Mouse (Mus musculus) spleen, adult 2 months (tissue): ENCODE measurements around the gene Zp3. TPM values are rescaled to one million over a fixed set of nuclear protein-coding genes. Genes with fewer than 3 reads are reported as not detected.
A peak's percentile ranks its signal among the peaks of the same experiment; 100 is the strongest.

Experiments used
- DNase-seq, 2 experiments: peaks; one replicate each; pipeline versions ENCODE4 v3.0.0 to v3.0.0-alpha.2; 2012 to 2021; ENCODE audit warnings: low spot score in 2 of 2, low read depth in 1 of 2
- H3K27ac ChIP-seq: fragments of 200-500 bp; 2 replicates; pipeline ENCODE4 v1.5.1; 2012; ENCODE audit warnings: low read length, inconsistent platforms; ENCODE audit not compliant: insufficient read depth
- H3K27me3 ChIP-seq: fragments of 200-500 bp; 2 replicates; pipeline ENCODE4 v1.6.1; 2012; ENCODE audit warnings: mild to moderate bottlenecking, moderate library complexity, low read length, inconsistent platforms; ENCODE audit not compliant: control insufficient read depth, insufficient read depth
- H3K36me3 ChIP-seq: fragments of 200-500 bp; 2 replicates; pipeline ENCODE4 v1.6.1; 2012; ENCODE audit warnings: mild to moderate bottlenecking, low read length, inconsistent platforms; ENCODE audit not compliant: control insufficient read depth, insufficient read depth
- H3K4me1 ChIP-seq: fragments of 200-500 bp; 2 replicates; pipeline ENCODE4 v1.6.1; 2011; ENCODE audit warnings: inconsistent platforms; ENCODE audit not compliant: control insufficient read depth, insufficient read depth, insufficient read length
- H3K4me3 ChIP-seq: fragments of 200-500 bp; 2 replicates; pipeline ENCODE4 v1.5.1; 2011; ENCODE audit warnings: mild to moderate bottlenecking, inconsistent platforms; ENCODE audit not compliant: insufficient read depth, insufficient read length; ENCODE audit errors: extremely low read depth
- CTCF ChIP-seq: fragments of 200-500 bp; IDR thresholded peaks from 2 replicates; pipeline ENCODE4 v1.5.1; 2011; ENCODE audit warnings: mild to moderate bottlenecking, inconsistent platforms; ENCODE audit not compliant: insufficient read depth, insufficient read length, insufficient replicate concordance; ENCODE audit errors: extremely low read depth
- POLR2A ChIP-seq: fragments of 200-500 bp; IDR thresholded peaks from 2 replicates; pipeline ENCODE4 v1.6.1; 2011; ENCODE audit warnings: low read depth, low read length, inconsistent platforms
- WGBS: fragments of 180-500 bp; shearing (Covaris S2); methylation state at CpG from one replicate; pipeline ENCODE4 v1.1.7; 2018; 5-methylcytosine and 5-hydroxymethylcytosine counted together
- polyA plus RNA-seq: library from polyadenylated mRNA; depleted of rRNA; stranded (reverse); fragments of >200 nt; gene quantifications from 2 replicates; pipeline ENCODE4 v1.2.3, GENCODE M21; 2012; rRNA removed

Zp3 gene
- polyA plus RNA-seq: not detected in 2 replicates

DNA sequence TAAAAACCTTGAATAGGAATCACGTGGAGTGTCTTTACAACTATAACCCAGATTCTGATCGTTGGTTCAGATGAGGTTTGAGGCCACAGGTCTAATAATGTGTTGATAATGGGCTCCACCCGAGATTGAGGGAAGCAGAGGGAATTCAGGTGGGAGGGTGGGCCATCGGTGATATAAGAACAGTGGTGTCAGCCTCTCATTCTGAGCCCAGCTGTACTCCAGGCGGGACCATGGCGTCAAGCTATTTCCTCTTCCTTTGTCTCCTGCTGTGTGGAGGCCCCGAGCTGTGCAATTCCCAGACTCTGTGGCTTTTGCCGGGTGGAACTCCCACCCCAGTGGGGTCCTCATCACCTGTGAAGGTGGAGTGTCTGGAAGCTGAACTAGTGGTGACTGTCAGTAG lies at the start of gene Zp3:
Gene Zp3, plus strand, starts transcription at position 196 of the 400 bp plus-strand sequence.
- Histone ChIP-seq H3K4me3 (no peak within 1 kb of the TSS), H3K4me1 (no peaks in the 10 kb centered on the region), H3K36me3 (no peaks in the 10 kb centered on the region), H3K27ac (no peak within 1 kb of the TSS), H3K27me3 (no peaks in the 10 kb centered on the region)
- no peak for TF ChIP-seq CTCF
- TF ChIP-seq POLR2A: no peak
- DNase-seq: no peak
- WGBS: 72% methylated on average over 8 of the region's 8 CpGs

DNA sequence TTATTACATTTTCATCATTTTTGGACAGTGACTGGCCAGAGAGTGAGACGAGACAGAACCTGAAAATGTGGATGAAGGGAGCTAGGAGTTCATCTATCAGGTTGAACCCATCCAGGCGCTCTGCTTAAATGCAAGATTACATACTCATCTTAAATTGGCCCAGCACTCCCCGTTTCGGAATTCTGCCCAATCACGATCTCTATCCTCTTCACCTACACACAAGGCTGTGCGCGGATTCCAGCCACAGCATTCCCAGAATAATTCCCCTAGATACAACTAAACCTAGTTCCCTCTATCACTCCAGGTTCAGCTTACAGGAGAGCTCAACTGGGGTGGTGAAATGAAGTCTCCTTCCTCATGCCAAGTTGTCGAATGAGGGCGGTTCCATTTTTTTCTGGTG lies 48.4 kb upstream of the Zp3 start:
- DNase-seq: no peak
- peaks cover 8% of the 10 kb centered on the region; the same call in 1 of the 2 replicates for H3K4me1 ChIP-seq
- TF ChIP-seq POLR2A (no peak), CTCF (no peak)
- H3K4me3 ChIP-seq: no peak overlapping the region
- 87% methylated on average over 9 of the region's 9 CpGs for WGBS
- H3K36me3 ChIP-seq: peaks cover 14% of the 10 kb centered on the region
- no peaks in the 10 kb centered on the region for H3K27me3 ChIP-seq
- H3K27ac ChIP-seq: no peak overlapping the region

DNA sequence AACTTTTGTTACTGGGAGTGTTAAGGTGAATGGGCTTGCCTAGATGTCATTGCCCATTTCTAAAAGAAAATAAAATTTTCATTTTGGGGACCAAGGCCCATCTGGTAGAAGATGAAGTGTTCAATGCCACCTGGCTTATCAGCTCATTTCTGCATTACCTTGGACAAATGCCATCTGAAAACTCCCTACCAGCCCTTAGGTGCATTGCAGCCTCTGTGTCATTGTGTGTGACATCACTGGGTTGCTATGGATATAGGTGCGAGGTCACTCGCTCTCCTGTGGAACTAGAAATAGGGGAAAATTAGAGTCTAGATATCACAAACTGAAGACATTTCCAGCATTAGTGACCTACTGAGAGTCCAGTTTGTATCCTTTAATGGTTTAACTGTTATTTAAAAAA lies 47.5 kb upstream of the Zp3 start:
- no peak for DNase-seq
- 76% methylated on average over 2 of the region's 2 CpGs for WGBS
- no peaks in the 10 kb centered on the region for H3K27me3 ChIP-seq
- peaks cover 14% of the 10 kb centered on the region for H3K36me3 ChIP-seq
- H3K4me3 ChIP-seq: no peak overlapping the region
- H3K4me1 ChIP-seq: peaks cover 8% of the 10 kb centered on the region; the same call in 1 of the 2 replicates
- TF ChIP-seq POLR2A: no peak
- no peak for TF ChIP-seq CTCF
- no peak overlapping the region for H3K27ac ChIP-seq

DNA sequence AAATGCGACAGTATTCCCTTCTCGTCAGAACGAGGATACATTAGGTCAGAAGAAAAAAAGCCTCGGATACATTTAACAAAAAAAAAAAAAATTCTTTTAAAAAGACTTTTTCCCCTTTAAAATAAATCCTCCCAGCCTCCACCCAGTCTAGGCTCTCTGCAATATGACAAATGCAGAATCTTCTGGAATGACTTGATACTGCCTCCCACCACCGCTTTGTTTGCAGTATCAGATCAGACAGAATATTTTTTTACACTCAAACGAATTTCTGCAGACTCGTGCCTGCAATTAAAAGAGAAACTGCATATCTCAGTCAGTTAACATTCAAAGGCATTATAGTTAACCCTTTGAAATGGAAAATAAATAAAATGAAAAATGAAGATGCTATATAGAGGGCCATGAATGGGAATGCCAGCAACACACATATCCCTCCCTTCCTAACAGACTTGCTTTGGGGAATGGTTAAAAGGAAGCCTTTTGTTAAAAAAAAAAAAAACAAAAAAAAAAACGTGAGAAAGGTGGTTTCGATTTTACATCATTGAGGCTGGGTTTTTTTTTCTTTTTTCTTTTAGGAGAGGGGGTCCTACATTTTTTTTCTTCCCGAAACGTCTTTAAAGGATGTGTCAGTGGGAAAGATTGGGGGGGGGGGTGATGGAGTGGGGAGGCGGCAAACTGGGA lies 46.5 kb upstream of the Zp3 start:
- Histone ChIP-seq H3K27ac (peak overlapping the region; percentile 94), H3K27me3 (no peaks in the 10 kb centered on the region), H3K36me3 (peaks cover 14% of the 10 kb centered on the region), H3K4me3 (peak overlapping the region; percentile 87), H3K4me1 (peaks cover 8% of the 10 kb centered on the region; the same call in 1 of the 2 replicates)
- no peak for DNase-seq
- TF ChIP-seq POLR2A: no peak
- no peak for TF ChIP-seq CTCF
- 11% methylated on average over 12 of the region's 12 CpGs for WGBS

DNA sequence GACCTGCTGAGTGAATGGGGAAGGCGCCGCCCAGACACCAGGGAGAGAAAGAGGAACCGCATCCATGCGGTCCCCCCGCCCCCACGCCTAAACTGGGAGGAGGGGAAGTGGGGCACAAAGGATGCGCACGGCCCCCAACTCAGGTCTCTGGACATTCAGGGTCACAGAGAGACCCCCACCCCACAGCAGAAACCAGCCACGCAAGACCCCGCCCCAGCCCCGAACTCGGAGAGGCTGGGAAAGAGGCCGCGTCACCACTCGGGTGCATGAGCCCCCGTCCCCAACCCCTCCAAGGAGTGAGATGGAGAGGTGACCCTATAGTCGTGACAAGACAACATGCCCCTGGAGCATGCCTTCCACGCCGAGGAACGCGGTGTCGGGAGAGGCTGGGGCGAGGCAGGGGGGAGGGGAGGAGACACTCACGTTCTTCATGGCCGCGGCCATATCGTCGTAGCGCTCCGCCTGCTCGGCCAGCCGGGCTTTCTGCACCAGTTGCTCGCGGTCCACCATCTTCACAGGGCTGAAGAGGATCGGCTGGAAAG lies 45.9 kb upstream of the Zp3 start:
- TF ChIP-seq POLR2A (no peak), CTCF (no peak)
- Histone ChIP-seq H3K4me3 (peak overlapping the region; percentile 87), H3K36me3 (peaks cover 14% of the 10 kb centered on the region), H3K27ac (peak overlapping the region; percentile 94), H3K4me1 (peaks cover 8% of the 10 kb centered on the region; the same call in 1 of the 2 replicates), H3K27me3 (no peaks in the 10 kb centered on the region)
- peak; percentile 26 to 75 for DNase-seq
- WGBS: 0% methylated on average over 35 of the region's 35 CpGs

DNA sequence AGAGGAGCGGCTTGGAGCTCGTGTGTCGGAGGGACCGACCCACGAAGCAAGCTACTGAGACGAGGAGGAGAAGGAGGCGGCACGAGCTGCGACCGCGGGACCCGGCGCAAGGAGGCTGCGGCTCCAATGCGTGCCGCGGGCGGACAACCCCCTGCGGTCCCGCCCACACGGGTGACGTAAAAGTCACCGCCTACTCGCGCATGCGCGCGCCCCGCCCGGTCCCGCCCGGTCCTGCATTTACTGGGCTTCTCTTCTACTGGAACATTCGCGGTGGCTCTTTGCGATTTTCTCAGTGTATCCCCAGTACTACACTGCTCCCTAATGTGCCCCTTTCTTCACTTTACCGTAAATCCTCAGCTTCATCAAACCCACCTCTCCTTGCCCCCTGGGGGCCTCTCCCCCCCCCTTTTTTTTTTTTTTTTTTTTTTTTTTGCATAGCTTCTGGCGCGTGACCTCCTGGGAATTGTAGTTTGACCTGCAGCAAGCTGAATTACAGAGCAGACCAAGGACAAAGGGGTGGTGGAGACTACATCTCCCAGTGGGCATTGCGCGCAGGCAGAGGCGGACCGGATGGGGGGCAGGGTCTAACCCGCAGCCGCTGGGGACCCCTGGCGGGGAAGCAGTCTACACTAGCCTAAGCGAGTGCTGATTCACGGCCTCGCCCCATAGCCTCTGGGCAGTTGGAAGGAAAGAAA lies 45.3 kb upstream of the Zp3 start, which contains the start of gene Ywhag:
Gene Ywhag, minus strand, starts transcription at position 136 of the 695 bp plus-strand sequence.
- Histone ChIP-seq H3K4me1 (peaks cover 8% of the 10 kb centered on the region; the same call in 1 of the 2 replicates), H3K4me3 (peak within 1 kb of the TSS; percentile 87), H3K27ac (peak within 1 kb of the TSS; percentile 95), H3K36me3 (peaks cover 9% of the 10 kb centered on the region), H3K27me3 (no peaks in the 10 kb centered on the region)
- peak; percentile 92 for TF ChIP-seq POLR2A
- TF ChIP-seq CTCF: peak; percentile 55; the same call in 1 of the 2 replicates
- WGBS: under 1% methylated on average over 48 of the region's 48 CpGs
- peak; percentile 93 to 98 for DNase-seq

DNA sequence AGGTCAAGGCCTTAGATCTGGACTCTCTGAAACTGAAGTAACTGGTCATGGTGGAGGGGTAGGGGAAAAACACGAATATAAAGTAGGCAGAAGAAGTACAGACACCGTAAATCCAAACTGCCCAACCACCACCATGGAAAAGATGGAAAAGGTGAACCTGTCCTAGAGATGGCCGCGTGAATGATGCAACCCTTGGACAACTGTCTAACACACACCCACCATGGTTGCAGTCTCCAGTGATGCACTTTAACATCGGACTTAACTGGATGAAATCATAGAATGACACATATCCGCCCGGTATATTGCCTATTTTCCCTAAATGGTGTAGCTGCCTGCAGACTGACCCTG lies 44.7 kb upstream of the Zp3 start:
- DNase-seq: no peak
- Histone ChIP-seq H3K27ac (peak overlapping the region; percentile 65), H3K27me3 (no peaks in the 10 kb centered on the region), H3K4me3 (peak overlapping the region; percentile 29; the same call in 1 of the 2 replicates), H3K36me3 (peaks cover 5% of the 10 kb centered on the region), H3K4me1 (peaks cover 8% of the 10 kb centered on the region; the same call in 1 of the 2 replicates)
- no peak for TF ChIP-seq CTCF
- TF ChIP-seq POLR2A: no peak
- 55% methylated on average over 7 of the region's 7 CpGs for WGBS
